Mouse (Mus musculus): ENCODE data around the gene Ldhb. TPM values are rescaled to one million over a fixed set of nuclear protein-coding genes. Genes with fewer than 3 reads are reported as not detected.

Ldhb gene
- total RNA-seq (2023), result 10 to 100 TPM; 24.9 to 29.0 TPM

GRCm38 (mm10) chr6:142507785-142508162 is at the start of gene Ldhb:
Ldhb (minus strand) TSS chr6:142507957.

DNA sequence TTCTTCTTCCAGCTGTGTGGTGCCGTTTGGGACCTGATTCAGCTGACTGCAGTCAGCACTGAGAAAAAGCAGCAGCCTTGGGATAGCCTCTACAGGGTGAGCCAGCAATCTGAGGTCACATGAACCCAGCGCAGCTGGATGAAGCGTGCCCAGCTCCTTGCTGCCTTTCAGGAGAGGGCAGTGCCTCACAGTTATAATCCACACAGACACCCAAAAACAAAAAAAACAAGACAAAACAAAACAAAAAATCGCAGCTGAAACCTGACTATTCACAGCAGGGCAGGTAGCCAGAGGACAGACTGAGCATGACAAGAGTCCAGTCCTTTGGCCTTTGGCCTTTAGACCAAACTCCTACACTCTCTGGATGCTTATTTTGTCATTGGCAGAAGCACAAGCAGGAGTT is 35.0 kb downstream of the Ldhb start, which contains the start of gene Gys2:
Gene Gys2, minus strand, starts transcription at position 309 of the 403 bp plus-strand sequence.

Other genes with a start within 250 kb of the Ldhb start
- gene Iapp, start 209.5 kb downstream of the Ldhb start, total RNA-seq (2023), result not detected
- not detected for gene Slco1a5, start 185.0 kb downstream of the Ldhb start, total RNA-seq (2023)
- 10 to 100 TPM; 21.2 to 23.2 TPM for gene Pyroxd1, start 162.3 kb downstream of the Ldhb start, total RNA-seq (2023)
- gene Recql, start 120.9 kb downstream of the Ldhb start, total RNA-seq (2023), result 10 to 100 TPM; 35.1 to 47.3 TPM
- gene Golt1b, start 120.7 kb downstream of the Ldhb start, total RNA-seq (2023), result 10 to 100 TPM; 27.6 to 28.5 TPM
- gene Spx, start 94.5 kb downstream of the Ldhb start, total RNA-seq (2023), result 1 to 10 TPM in 1 of 2 experiments, under 1 TPM in 1; 0.79 to 1.2 TPM
- not detected for gene Gys2, start 34.8 kb downstream of the Ldhb start, total RNA-seq (2023)
- under 1 TPM in 1 of 2 experiments, not detected in 1; 0.70 TPM for gene Kcnj8, start 63.7 kb upstream of the Ldhb start, total RNA-seq (2023)
- gene Abcc9, start 194.4 kb upstream of the Ldhb start, total RNA-seq (2023), result not detected
- gene Cmas, start 248.7 kb upstream of the Ldhb start, total RNA-seq (2023), result 10 to 100 TPM; 76.7 to 79.8 TPM

Data from T-cell, adult 66 days (primary cell).